Mouse (Mus musculus) kidney, adult 2 months (tissue): Measurements from ENCODE around the gene Ebf1.

Source experiments
- CTCF ChIP-seq: fragments of 200-500 bp; conservative IDR thresholded peaks from 2 replicates; pipeline ENCODE4 v1.5.1; 2011; ENCODE audit warnings: low read depth, mild to moderate bottlenecking, control low read depth, low read length, moderate library complexity, mixed read lengths; ENCODE audit not compliant: insufficient read depth, insufficient read length
- POLR2A ChIP-seq: fragments of 200-500 bp; IDR thresholded peaks from one replicate; pipeline ENCODE4 v1.6.1; 2011; ENCODE audit warnings: low read depth, low read length, control low read depth

DNA sequence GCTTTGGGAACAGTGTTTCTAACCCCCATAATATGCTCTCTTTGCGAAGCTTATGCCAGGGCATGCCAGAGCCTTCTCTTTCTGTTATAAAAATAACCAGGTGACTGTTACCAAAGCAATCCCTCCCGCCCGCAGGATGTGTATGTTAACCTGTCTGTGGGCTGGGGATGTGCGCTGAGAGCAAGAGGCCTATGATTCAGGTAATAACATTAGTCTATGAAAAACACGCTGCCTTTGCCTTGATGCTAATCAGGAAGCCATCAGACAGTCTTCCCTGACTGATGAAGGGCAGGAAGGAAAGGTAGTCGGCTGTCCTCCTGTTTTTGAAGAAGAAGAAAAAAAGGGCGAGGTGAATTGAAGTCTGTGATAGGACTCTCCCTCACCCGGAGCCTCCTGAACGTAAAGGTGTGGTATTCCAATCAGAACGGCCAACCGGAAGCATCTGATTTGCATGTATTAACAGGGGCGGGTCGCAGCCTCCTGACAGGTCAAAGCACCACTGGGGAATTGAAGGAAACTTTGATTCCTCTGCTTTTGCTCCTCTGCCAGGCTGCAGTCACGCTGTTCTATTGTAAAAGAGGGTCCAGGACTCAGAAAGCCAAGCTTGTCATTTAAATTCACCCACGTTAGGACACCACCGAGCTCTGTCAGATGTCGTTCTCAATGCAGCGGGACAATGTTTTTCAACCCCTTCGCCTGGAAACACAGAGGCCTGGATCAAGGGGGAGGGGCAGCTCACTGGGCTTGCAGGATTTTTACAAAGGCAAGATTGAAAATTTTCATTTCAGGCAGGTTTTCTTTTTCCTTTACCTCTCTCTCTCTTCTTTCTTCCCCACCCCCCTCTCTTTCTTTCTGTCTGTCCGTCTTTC lies 144.2 kb downstream of the Ebf1 start:
- no peak for TF ChIP-seq CTCF
- no peak for TF ChIP-seq POLR2A
